16 mouse cellular contexts compared by ENCODE assay signal in genomic region chr8:81770603-81771276, GRCm38 (mm10).
DNase-seq lines count a peak whose midpoint lies in the region; ATAC-seq and TF ChIP-seq lines count a peak whose summit lies in the region.
"Had no signal": no experiment of that assay in that cellular context is flagged by ENCODE, and none has a peak within 500 bp of the region (broad histone marks: within the 10 kb centered on the region; RNA-seq: fewer than 3 reads in every experiment).

No protein-coding gene starts in this region.

- peaks cover 9% of the 10 kb centered on the region for H3K4me1 ChIP-seq in heart, adult 2 months (ENCODE audit: control insufficient read depth, insufficient read depth, low read length)
- peaks cover 17% of the 10 kb centered on the region for H3K4me1 ChIP-seq in neural tube, embryonic 13.5 days (replicated peaks)
- H3K4me1 ChIP-seq in hindbrain, embryonic 16.5 days (ENCODE audit: control insufficient read depth, insufficient read depth, low read depth, low read length), result peaks cover 8% of the 10 kb centered on the region

- peak overlapping the region; percentile 57 for H3K27ac ChIP-seq in heart, adult 2 months
- H3K27ac ChIP-seq in neural tube, embryonic 13.5 days (replicated peaks), result no peak overlapping the region
- H3K27ac ChIP-seq in hindbrain, embryonic 16.5 days (ENCODE audit: low read depth, low read length), result no peak overlapping the region
- H3K27ac ChIP-seq: heart, embryonic 10.5 days; layer of hippocampus, adult 2 months; liver, embryonic 12.5 days had no signal

- no peaks in the 10 kb centered on the region for H3K79me2 ChIP-seq in heart, adult 2 months (replicated peaks; ENCODE audit: control insufficient read depth, insufficient read depth, low read length)

- peak; percentile 36; the same call in 1 of the 2 replicates for ATAC-seq in neural tube, embryonic 13.5 days (ENCODE audit: low read depth)
- ATAC-seq in hindbrain, embryonic 16.5 days, result peak; percentile 75
- ATAC-seq: CD4-positive, CD25-positive, alpha-beta regulatory T cell, adult 4 months; intestine, postnatal 0 days; liver, embryonic 12.5 days; Patski had no signal

- H3K4me3 ChIP-seq in heart, adult 2 months, result peak overlapping the region; percentile 42
- no peak overlapping the region for H3K4me3 ChIP-seq in neural tube, embryonic 13.5 days
- H3K4me3 ChIP-seq in hindbrain, embryonic 16.5 days (ENCODE audit: low read length), result no peak overlapping the region
- H3K4me3 ChIP-seq: heart, embryonic 10.5 days; layer of hippocampus, adult 2 months; liver, embryonic 12.5 days had no signal

- no peak overlapping the region for H3K4me2 ChIP-seq in neural tube, embryonic 13.5 days
- H3K4me2 ChIP-seq in hindbrain, embryonic 16.5 days (ENCODE audit: low read length), result no peak overlapping the region
- H3K4me2 ChIP-seq: liver, embryonic 12.5 days had no signal

- H3K36me3 ChIP-seq in heart, adult 2 months (ENCODE audit: control insufficient read depth, insufficient read depth, low read length), result peaks cover 5% of the 10 kb centered on the region
- H3K36me3 ChIP-seq in neural tube, embryonic 13.5 days, result no peaks in the 10 kb centered on the region
- no peaks in the 10 kb centered on the region for H3K36me3 ChIP-seq in hindbrain, embryonic 16.5 days (ENCODE audit: control insufficient read depth, insufficient read depth, low read length)
- H3K36me3 ChIP-seq: heart, embryonic 10.5 days; liver, embryonic 12.5 days had no signal

- no peaks in the 10 kb centered on the region for H3K27me3 ChIP-seq in heart, adult 2 months (ENCODE audit: control insufficient read depth, insufficient read depth, low read length)
- H3K27me3 ChIP-seq in neural tube, embryonic 13.5 days, result no peaks in the 10 kb centered on the region
- no peaks in the 10 kb centered on the region; the same call in 1 of the 2 replicates for H3K27me3 ChIP-seq in hindbrain, embryonic 16.5 days (replicated peaks; ENCODE audit: control insufficient read depth, insufficient read depth, low read length)
- H3K27me3 ChIP-seq: liver, embryonic 12.5 days had no signal

- no peak for TF ChIP-seq POLR2A in heart, adult 2 months (IDR thresholded peaks at IDR 0.05; ENCODE audit: insufficient read depth, low read depth, low read length)

- H3K9ac ChIP-seq in heart, adult 2 months (ENCODE audit: low read depth, low read length), result peak overlapping the region; percentile 51; the same call in 1 of the 2 replicates
- H3K9ac ChIP-seq in neural tube, embryonic 13.5 days, result no peak overlapping the region
- no peak overlapping the region for H3K9ac ChIP-seq in hindbrain, embryonic 16.5 days (ENCODE audit: low read depth, low read length)
- H3K9ac ChIP-seq: liver, embryonic 12.5 days had no signal

- no peaks in the 10 kb centered on the region for H3K9me3 ChIP-seq in neural tube, embryonic 13.5 days
- no peaks in the 10 kb centered on the region for H3K9me3 ChIP-seq in hindbrain, embryonic 16.5 days (ENCODE audit: control insufficient read depth, low read length)
- H3K9me3 ChIP-seq: heart, embryonic 10.5 days; liver, embryonic 12.5 days had no signal

- 44% methylated on average over 6 of the region's 6 CpGs for WGBS in heart, adult 2 months
- WGBS in neural tube, embryonic 13.5 days, result 46% methylated on average over 6 of the region's 6 CpGs
- 35% methylated on average over 6 of the region's 6 CpGs for whole genome bisulfite sequencing in hindbrain, embryonic 16.5 days

- TF ChIP-seq EP300 in heart, adult 2 months (IDR thresholded peaks at IDR 0.05; ENCODE audit: insufficient read depth, low read depth, low read length), result no peak

- TF ChIP-seq CTCF in heart, adult 2 months (IDR thresholded peaks at IDR 0.05), result no peak

- peak in 1 of 2 experiments; percentile 16 for DNase-seq in heart, adult 2 months
- DNase-seq in heart, postnatal 25 days (ENCODE audit: low spot score), result no peak
- no peak for DNase-seq in neural tube, embryonic 10.5 days (ENCODE audit: extremely low spot score, low spot score)
- DNase-seq in urinary bladder, postnatal 4 days (ENCODE audit: low spot score in 2 of 2), result no peak
- DNase-seq in kidney, postnatal 14 days, result no peak
- DNase-seq: adrenal gland, adult 8-10 months; right cerebral cortex, postnatal 14 days; thymus, postnatal 14 days had no signal

- intact Hi-C loops in heart, adult 2 months (cut with DNase I), result no loop called here
- intact Hi-C loops in heart, postnatal 25 days (cut with DNase I), result no loop called here
